Mouse (Mus musculus): ENCODE data around the gene Ifitm3.

Ifitm3 gene

GRCm38 (mm10) chr7:140962733-140963132, 47.8 kb downstream of the Ifitm3 start:
- DNase-seq (ENCODE audit: low read depth, low spot score), result no peak

- DNase-seq (ENCODE audit: low read depth, low spot score), result no peak
Measured at GRCm38 (mm10) chr7:140961416-140961815, 49.2 kb downstream of the Ifitm3 start.

DNA sequence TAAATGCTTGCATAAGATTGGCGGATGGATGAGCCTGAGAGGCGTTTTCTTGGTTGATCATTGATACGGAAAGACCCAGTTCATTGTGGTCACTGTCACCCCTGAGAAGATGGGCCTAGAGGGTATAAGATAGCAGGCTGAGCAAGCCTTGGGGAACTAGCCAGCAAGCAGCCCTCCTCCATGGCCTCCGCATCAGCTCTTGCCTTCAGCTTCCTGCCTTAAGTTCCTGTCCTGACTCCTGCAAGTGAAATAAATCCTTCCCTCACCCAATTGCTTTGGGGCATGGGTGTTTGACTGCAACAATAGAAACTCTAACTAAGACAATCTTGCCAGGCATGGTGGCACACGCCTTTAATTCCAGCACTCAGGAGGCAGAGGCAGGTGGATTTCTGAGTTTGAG, 50.5 kb downstream of the Ifitm3 start:
- no peak for DNase-seq (ENCODE audit: low read depth, low spot score)

Measured in forelimb bud, embryonic 11.5 days (tissue).